Mouse (Mus musculus) MEL (cell line): ENCODE measurements around the gene Dgcr8.

ENCODE experiments used
- MXI1 ChIP-seq: IDR thresholded peaks from 2 replicates; pipeline ENCODE4 v1.6.1; 2011; ENCODE audit warnings: mild to moderate bottlenecking, low read depth, low read length, improper control_type of control experiment
- RCOR1 ChIP-seq: IDR thresholded peaks from 2 replicates; pipeline ENCODE4 v1.6.1; 2012; ENCODE audit warnings: low read depth, mild to moderate bottlenecking, inconsistent platforms, low read length, improper control_type of control experiment
- USF1 ChIP-seq: IDR thresholded peaks from 2 replicates; pipeline ENCODE4 v1.6.1; 2014; ENCODE audit warnings: low read depth, mild to moderate bottlenecking, inconsistent platforms, low read length, improper control_type of control experiment, moderate library complexity
- ZMIZ1 ChIP-seq: IDR thresholded peaks from 2 replicates; pipeline ENCODE4 v1.6.1; 2012; ENCODE audit warnings: low read depth, mild to moderate bottlenecking, inconsistent platforms, low read length, improper control_type of control experiment, moderate library complexity

- TF ChIP-seq ZMIZ1 = 0 out of 2 replicates have a peak, but pooled peaks have one; percentile 16
- 0 out of 2 replicates have a peak, but pooled peaks have one; percentile 11 for TF ChIP-seq MXI1
- no peak for TF ChIP-seq USF1
- TF ChIP-seq RCOR1 = no peak
Observed at GRCm38 (mm10) chr16:18289067-18289588, at the start of gene Dgcr8.
